Mouse (Mus musculus): ENCODE data around the gene Nkain1. TPM values are rescaled to one million over a fixed set of nuclear protein-coding genes. Genes with fewer than 3 reads are reported as not detected.

Nkain1 gene
- total and polyA plus RNA-seq, 3 experiments = 5.6 to 16.7 (median 7.0) TPM

- intact Hi-C loops (cut with DNase I) = no loop called here
- 61% methylated on average over 1 of the region's 1 CpGs for WGBS
- TF ChIP-seq EP300 (IDR thresholded peaks at IDR 0.05; ENCODE audit: insufficient read depth, low read depth, low read length) = no peak
- TF ChIP-seq POLR2A (IDR thresholded peaks at IDR 0.05; ENCODE audit: insufficient read depth, low read depth, low read length) = no peak
- peak; percentile 28; the same call in 1 of the 2 replicates for TF ChIP-seq CTCF (IDR thresholded peaks at IDR 0.05)
Measured at GRCm38 (mm10) chr4:130535789-130536188, 38.2 kb downstream of the Nkain1 start.

GRCm38 (mm10) chr4:130533975-130534374 is 40.0 kb downstream of the Nkain1 start:
- intact Hi-C loops (cut with DNase I) = loop anchor here (1.0 kb wide), 1 partner anchor 193 kb away; no protein-coding TSS in a partner anchor
- no peak overlapping the region for H3K4me3 ChIP-seq
- H3K27me3 ChIP-seq (ENCODE audit: control insufficient read depth, insufficient read depth, low read length) = no peaks in the 10 kb centered on the region
- H3K4me1 ChIP-seq (ENCODE audit: control insufficient read depth, insufficient read depth, low read length) = no peaks in the 10 kb centered on the region
- no peaks in the 10 kb centered on the region for H3K79me2 ChIP-seq (replicated peaks; ENCODE audit: control insufficient read depth, insufficient read depth, low read length)
- TF ChIP-seq POLR2A (IDR thresholded peaks at IDR 0.05; ENCODE audit: insufficient read depth, low read depth, low read length) (no peak), CTCF (IDR thresholded peaks at IDR 0.05) (no peak; the same call in 1 of the 2 replicates), EP300 (IDR thresholded peaks at IDR 0.05; ENCODE audit: insufficient read depth, low read depth, low read length) (peak; percentile 95)
- WGBS = 40% methylated on average over 4 of the region's 4 CpGs
- no peaks in the 10 kb centered on the region for H3K36me3 ChIP-seq (ENCODE audit: control insufficient read depth, insufficient read depth, low read length)
- no peak overlapping the region for H3K27ac ChIP-seq
- H3K9ac ChIP-seq (ENCODE audit: low read depth, low read length) = no peak overlapping the region
- DNase-seq = peak; percentile 74 to 90

More at GRCm38 (mm10) chr4:130535789-130536188, 38.2 kb downstream of the Nkain1 start:
- H3K79me2 ChIP-seq (replicated peaks; ENCODE audit: control insufficient read depth, insufficient read depth, low read length) = no peaks in the 10 kb centered on the region
- no peaks in the 10 kb centered on the region for H3K4me1 ChIP-seq (ENCODE audit: control insufficient read depth, insufficient read depth, low read length)
- no peak for DNase-seq
- no peaks in the 10 kb centered on the region for H3K27me3 ChIP-seq (ENCODE audit: control insufficient read depth, insufficient read depth, low read length)
- no peaks in the 10 kb centered on the region for H3K36me3 ChIP-seq (ENCODE audit: control insufficient read depth, insufficient read depth, low read length)
- H3K9ac ChIP-seq (ENCODE audit: low read depth, low read length) = no peak overlapping the region
- H3K4me3 ChIP-seq = no peak overlapping the region
- no peak overlapping the region for H3K27ac ChIP-seq

GRCm38 (mm10) chr4:130532347-130532746 is 41.6 kb downstream of the Nkain1 start:
- no peak for DNase-seq
- intact Hi-C loops (cut with DNase I) = no loop called here
- Histone ChIP-seq H3K4me3 (no peak overlapping the region), H3K4me1 (ENCODE audit: control insufficient read depth, insufficient read depth, low read length) (no peaks in the 10 kb centered on the region), H3K9ac (ENCODE audit: low read depth, low read length) (no peak overlapping the region), H3K27me3 (ENCODE audit: control insufficient read depth, insufficient read depth, low read length) (no peaks in the 10 kb centered on the region), H3K79me2 (replicated peaks; ENCODE audit: control insufficient read depth, insufficient read depth, low read length) (no peaks in the 10 kb centered on the region), H3K27ac (no peak overlapping the region), H3K36me3 (ENCODE audit: control insufficient read depth, insufficient read depth, low read length) (no peaks in the 10 kb centered on the region)
- 54% methylated on average over 6 of the region's 6 CpGs for WGBS
- no peak for TF ChIP-seq EP300 (IDR thresholded peaks at IDR 0.05; ENCODE audit: insufficient read depth, low read depth, low read length)
- no peak for TF ChIP-seq CTCF (IDR thresholded peaks at IDR 0.05)
- no peak for TF ChIP-seq POLR2A (IDR thresholded peaks at IDR 0.05; ENCODE audit: insufficient read depth, low read depth, low read length)

- Histone ChIP-seq H3K36me3 (ENCODE audit: control insufficient read depth, insufficient read depth, low read length) (no peaks in the 10 kb centered on the region), H3K79me2 (replicated peaks; ENCODE audit: control insufficient read depth, insufficient read depth, low read length) (no peaks in the 10 kb centered on the region), H3K27ac (no peak overlapping the region), H3K27me3 (ENCODE audit: control insufficient read depth, insufficient read depth, low read length) (no peaks in the 10 kb centered on the region), H3K4me1 (ENCODE audit: control insufficient read depth, insufficient read depth, low read length) (no peaks in the 10 kb centered on the region), H3K4me3 (no peak overlapping the region), H3K9ac (ENCODE audit: low read depth, low read length) (no peak overlapping the region)
- peak; percentile 71 to 84 for DNase-seq
- WGBS = 7% methylated on average over 28 of the region's 28 CpGs
- TF ChIP-seq CTCF (IDR thresholded peaks at IDR 0.05) = peak; percentile 83
- no peak for TF ChIP-seq EP300 (IDR thresholded peaks at IDR 0.05; ENCODE audit: insufficient read depth, low read depth, low read length)
- intact Hi-C loops (cut with DNase I) = no loop called here
Measured at GRCm38 (mm10) chr4:130531645-130532280, 42.2 kb downstream of the Nkain1 start.

- no peak for DNase-seq
- H3K9ac ChIP-seq (ENCODE audit: low read depth, low read length) = no peak overlapping the region
- peaks cover 1% of the 10 kb centered on the region for H3K27me3 ChIP-seq (ENCODE audit: control insufficient read depth, insufficient read depth, low read length)
- H3K79me2 ChIP-seq (replicated peaks; ENCODE audit: control insufficient read depth, insufficient read depth, low read length) = no peaks in the 10 kb centered on the region
- H3K36me3 ChIP-seq (ENCODE audit: control insufficient read depth, insufficient read depth, low read length) = no peaks in the 10 kb centered on the region
- H3K4me3 ChIP-seq = no peak overlapping the region
- H3K27ac ChIP-seq = no peak overlapping the region
- 96% methylated on average over 1 of the region's 1 CpGs for WGBS
- no peak for TF ChIP-seq CTCF (IDR thresholded peaks at IDR 0.05)
- no peaks in the 10 kb centered on the region for H3K4me1 ChIP-seq (ENCODE audit: control insufficient read depth, insufficient read depth, low read length)
- intact Hi-C loops (cut with DNase I) = no loop called here
Measured at GRCm38 (mm10) chr4:130527804-130528203, 46.2 kb downstream of the Nkain1 start.

- DNase-seq = no peak
- Histone ChIP-seq H3K4me3 (no peak overlapping the region), H3K36me3 (ENCODE audit: control insufficient read depth, insufficient read depth, low read length) (no peaks in the 10 kb centered on the region), H3K27ac (no peak overlapping the region), H3K79me2 (replicated peaks; ENCODE audit: control insufficient read depth, insufficient read depth, low read length) (no peaks in the 10 kb centered on the region), H3K9ac (ENCODE audit: low read depth, low read length) (no peak overlapping the region), H3K27me3 (ENCODE audit: control insufficient read depth, insufficient read depth, low read length) (peaks cover 1% of the 10 kb centered on the region), H3K4me1 (ENCODE audit: control insufficient read depth, insufficient read depth, low read length) (no peaks in the 10 kb centered on the region)
- TF ChIP-seq CTCF (IDR thresholded peaks at IDR 0.05) (no peak), EP300 (IDR thresholded peaks at IDR 0.05; ENCODE audit: insufficient read depth, low read depth, low read length) (no peak), POLR2A (IDR thresholded peaks at IDR 0.05; ENCODE audit: insufficient read depth, low read depth, low read length) (no peak)
- intact Hi-C loops (cut with DNase I) = no loop called here
- 37% methylated on average over 1 of the region's 1 CpGs for WGBS
Measured at GRCm38 (mm10) chr4:130525041-130525440, 48.9 kb downstream of the Nkain1 start.

All from heart, adult 2 months (tissue).